Mouse (Mus musculus) left cerebral cortex, postnatal 4 days (tissue): ENCODE data around the gene Rnaseh2c. TPM values are rescaled to one million over a fixed set of nuclear protein-coding genes. Genes with fewer than 3 reads are reported as not detected.

ENCODE experiments used
- DNase-seq: peaks from one replicate; pipeline ENCODE4 v3.0.0-alpha.2; 2022
- intact Hi-C: fragments of 180-260 bp; cut with DNase I; formaldehyde crosslinking; loops from one replicate; pipeline ENCODE4 v1.15.1; 2025
- total RNA-seq, 2 experiments: library from RNA; stranded (reverse); gene quantifications; 2 replicates each; pipeline ENCODE4 v1.2.3; 2021

Rnaseh2c gene
- 10 to 100 TPM; 47.3 to 49.7 TPM for total RNA-seq

- peak; percentile 80 for DNase-seq
- intact Hi-C loops: no loop called here
These were observed at the start of gene Rnaseh2c for GRCm38 (mm10) chr19:5601752-5602541. Gene Rnaseh2c (plus strand): TSS chr19:5601873.

- intact Hi-C loops: no loop called here
- no peak for DNase-seq
These were observed 47.9 kb upstream of the Rnaseh2c start for GRCm38 (mm10) chr19:5553802-5554201.

- DNase-seq: no peak
These were observed 47.5 kb upstream of the Rnaseh2c start for GRCm38 (mm10) chr19:5554212-5554611.

DNA sequence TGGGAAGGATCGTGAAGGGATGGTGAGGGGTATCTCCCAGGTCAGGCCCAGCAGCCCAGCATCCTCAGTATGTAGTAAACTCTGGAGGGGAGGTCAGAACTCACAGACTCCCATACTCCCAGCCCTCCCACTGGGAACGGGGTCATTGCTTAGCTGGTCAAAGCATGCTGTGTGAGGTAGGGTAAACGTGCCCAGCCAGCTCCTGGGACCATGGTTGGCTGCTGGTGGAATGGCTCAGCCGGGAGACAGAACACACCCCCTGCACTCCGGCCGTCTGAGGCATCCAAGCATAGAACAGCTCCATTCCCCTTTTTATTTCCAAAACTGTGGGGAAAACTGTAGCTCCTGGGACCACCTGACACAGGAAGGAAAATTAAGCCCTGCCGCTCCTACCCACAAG, 43.5 kb upstream of the Rnaseh2c start:
- intact Hi-C loops: no loop called here
- DNase-seq: no peak

More at GRCm38 (mm10) chr19:5554212-5554611, 47.5 kb upstream of the Rnaseh2c start:
- intact Hi-C loops: no loop called here

DNA sequence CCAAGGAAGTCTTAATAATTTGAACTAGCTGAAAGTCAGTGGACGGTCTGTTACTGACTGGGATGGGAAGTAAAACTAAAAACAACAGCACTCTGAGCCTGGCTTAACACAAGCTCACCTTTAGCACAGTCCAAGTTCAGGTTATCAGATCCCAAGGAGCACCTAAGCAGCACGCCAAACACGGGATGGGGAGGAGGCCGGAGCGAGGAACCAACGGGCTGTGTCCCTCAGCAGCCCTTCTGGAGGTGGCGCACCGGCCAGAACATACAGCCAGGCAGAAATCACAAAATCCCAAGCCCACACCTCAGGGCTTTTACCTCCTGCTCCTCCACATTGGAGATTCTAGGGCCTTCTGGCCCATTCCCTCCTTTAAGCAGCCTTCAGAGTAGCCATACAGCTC, 42.9 kb upstream of the Rnaseh2c start:
- intact Hi-C loops: no loop called here
- DNase-seq: no peak

GRCm38 (mm10) chr19:5559229-5559628, 42.4 kb upstream of the Rnaseh2c start:
- no peak for DNase-seq
- intact Hi-C loops: no loop called here

DNA sequence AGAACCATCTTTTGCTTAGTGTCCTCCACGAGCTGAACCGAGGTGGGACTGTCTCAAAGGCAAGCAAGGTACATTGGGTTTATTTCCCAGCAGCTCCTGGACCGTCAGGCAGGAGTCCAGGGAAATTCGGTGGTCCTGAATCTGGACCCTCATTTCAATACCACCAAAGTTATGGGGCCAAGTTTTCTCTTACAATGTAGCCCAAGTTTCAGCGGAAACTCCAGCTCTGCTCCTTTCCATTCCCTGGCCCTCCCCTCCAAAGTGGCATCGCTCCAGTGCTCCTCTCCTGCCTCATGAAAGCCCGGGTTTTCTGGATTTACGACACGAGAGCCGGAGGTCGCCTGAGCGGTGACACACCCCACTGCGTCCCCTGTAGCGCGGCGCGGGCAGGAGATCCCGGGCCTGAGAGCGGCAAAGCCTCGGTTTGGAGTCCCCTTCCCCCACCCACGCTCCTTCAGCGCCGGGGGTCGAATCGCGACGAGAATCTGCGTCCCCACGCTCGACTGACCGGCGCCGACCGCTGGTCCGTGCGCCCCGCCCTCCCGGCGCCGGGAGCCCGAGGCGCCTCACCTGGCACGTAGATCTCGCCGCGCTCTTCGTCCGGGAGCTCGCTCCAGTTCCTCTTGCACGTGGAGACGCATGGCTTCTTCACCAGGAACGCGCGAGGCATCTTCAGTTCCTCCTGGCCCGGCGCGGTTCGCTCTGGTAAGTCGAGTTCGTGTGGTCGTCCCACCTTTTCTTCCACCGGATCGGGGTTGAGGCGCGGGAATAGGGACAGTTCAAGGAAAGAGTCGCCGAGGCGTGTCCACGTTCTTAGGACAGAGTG, 41.8 kb upstream of the Rnaseh2c start:
- no peak for DNase-seq
- intact Hi-C loops: no loop called here

GRCm38 (mm10) chr19:5560457-5561041, 41.1 kb upstream of the Rnaseh2c start, which contains the start of gene Ovol1:
Gene Ovol1 (minus strand): TSS chr19:5560646.
- intact Hi-C loops: no loop called here
- no peak for DNase-seq

GRCm38 (mm10) chr19:5561252-5561790, 40.4 kb upstream of the Rnaseh2c start:
- DNase-seq: no peak

GRCm38 (mm10) chr19:5561886-5562285, 39.8 kb upstream of the Rnaseh2c start:
- no peak for DNase-seq
- intact Hi-C loops: no loop called here

More at GRCm38 (mm10) chr19:5561252-5561790, 40.4 kb upstream of the Rnaseh2c start:
- intact Hi-C loops: no loop called here

- intact Hi-C loops: no loop called here
- DNase-seq: no peak
These were observed 38.9 kb upstream of the Rnaseh2c start for GRCm38 (mm10) chr19:5562776-5563175.

DNA sequence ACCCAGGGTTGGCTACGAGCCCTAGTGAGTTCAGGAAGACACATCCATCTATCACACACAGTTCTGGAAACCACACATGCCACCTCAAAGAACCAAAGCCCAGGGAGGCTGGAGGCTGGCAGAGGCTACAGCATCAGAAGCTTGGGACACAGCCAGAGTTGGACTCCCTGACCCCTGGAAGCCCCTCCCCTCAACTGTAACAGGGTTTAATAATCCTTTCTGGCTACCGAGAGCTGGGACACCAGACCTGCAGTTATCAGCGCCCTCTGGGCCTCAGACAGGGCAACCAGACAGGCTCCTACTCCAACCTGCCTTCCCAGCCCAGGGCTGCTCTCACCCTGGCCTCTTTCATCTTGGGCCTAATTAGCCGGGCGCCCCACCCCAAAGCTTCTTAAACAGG, 35.4 kb upstream of the Rnaseh2c start:
- DNase-seq: no peak
- intact Hi-C loops: loop anchor here (5.0 kb wide), 1 partner anchor 39 kb away; no protein-coding TSS in a partner anchor

DNA sequence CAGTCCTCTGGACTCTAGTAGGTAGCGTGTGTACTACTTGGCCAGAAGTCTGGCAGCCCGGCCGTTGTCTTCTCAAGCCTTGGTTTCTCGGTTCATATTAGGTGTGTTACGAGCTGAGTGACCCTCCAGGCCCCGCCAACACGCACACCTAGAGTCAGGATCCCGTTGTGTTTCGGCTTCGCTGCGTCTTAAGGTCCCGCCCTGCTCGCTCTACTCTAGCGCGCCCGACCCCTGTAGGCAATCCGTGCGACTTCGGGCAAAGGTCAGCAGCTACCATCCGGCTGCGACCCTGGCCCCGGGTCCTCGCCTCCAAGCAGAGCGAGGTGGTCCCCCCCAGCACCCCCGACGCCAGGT, 34.5 kb upstream of the Rnaseh2c start:
- no peak for DNase-seq
- intact Hi-C loops: loop anchor here (5.0 kb wide), 1 partner anchor 40 kb away; no protein-coding TSS in a partner anchor

DNA sequence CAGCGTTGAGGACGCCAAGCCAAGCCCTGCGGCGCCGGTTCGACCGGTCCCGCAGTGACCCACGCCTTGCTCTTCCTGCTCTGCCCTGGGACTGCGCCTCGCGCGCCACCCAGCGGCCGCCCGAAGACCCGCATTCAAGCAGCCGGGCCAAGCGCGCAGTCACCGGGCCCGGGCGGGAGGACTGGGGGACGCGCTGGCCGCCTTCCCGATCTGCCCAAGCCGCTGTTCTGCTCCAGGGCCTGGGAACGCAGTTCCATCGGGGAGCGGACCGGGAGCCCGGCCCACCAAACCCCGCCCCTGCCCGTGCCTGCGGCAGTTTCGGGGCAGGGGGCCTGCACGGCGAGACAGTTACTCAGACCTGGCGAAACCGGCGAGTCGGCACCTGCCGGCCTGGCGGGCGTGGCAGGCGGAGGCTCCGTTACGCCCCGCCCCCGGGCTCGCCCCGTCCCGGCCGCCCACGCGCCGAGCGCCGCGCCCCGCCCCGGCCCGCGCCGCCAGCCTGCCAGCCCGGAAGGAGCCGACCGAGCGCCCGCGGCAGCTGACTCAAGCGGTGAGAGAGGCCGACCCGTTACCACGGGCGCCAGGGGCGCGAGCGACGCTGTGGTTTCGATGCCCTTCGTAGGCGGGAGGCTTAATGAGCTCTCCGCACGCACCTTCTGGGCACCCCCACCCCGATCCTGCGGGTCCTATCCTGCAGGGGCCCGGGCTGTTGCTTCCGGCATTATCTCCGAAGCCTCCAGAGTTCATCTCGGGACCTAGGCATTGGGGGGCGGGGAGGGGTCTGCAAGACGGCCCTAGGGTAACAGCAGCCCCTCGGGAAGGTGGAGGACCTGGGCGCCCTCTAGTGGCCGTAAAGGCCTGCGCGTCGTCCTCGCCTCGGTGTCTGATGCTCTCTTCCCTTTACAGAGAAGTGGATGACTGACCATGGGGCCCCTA, 33.9 kb upstream of the Rnaseh2c start, which contains the start of gene Ap5b1:
Ap5b1 (plus strand) TSS at position 492 of the 936 bp plus-strand sequence.
- peak; percentile 93 for DNase-seq
- intact Hi-C loops: loop anchor here (5.0 kb wide), 1 partner anchor 41 kb away; no protein-coding TSS in a partner anchor

GRCm38 (mm10) chr19:5568470-5569140, 33.1 kb upstream of the Rnaseh2c start:
- intact Hi-C loops: loop anchor here (5.0 kb wide), 1 partner anchor 41 kb away; no protein-coding TSS in a partner anchor
- DNase-seq: peak; percentile 85

DNA sequence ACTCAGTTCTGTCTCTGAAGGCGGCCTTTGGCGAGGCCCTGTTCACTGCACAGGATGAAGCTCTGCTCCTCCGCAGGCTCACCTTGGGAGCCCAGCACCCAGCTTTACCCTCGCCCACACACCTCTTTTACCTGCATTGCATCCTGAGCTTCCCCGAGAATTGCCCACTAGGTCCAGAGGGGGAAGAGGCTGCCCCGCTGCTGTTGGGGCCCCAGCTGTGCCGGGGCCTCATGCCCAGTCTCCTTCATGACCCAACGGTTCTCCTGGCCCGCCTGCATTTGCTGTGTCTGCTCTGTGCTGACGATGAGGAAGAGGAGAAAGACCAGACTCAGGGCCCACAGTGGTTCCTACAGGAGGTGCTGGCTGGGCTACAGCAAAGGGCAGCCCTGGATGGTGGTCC, 32.2 kb upstream of the Rnaseh2c start:
- no peak for DNase-seq
- intact Hi-C loops: loop anchor here (5.0 kb wide), 1 partner anchor 42 kb away; no protein-coding TSS in a partner anchor

GRCm38 (mm10) chr19:5570353-5571246, 31.1 kb upstream of the Rnaseh2c start:
- DNase-seq: no peak

DNA sequence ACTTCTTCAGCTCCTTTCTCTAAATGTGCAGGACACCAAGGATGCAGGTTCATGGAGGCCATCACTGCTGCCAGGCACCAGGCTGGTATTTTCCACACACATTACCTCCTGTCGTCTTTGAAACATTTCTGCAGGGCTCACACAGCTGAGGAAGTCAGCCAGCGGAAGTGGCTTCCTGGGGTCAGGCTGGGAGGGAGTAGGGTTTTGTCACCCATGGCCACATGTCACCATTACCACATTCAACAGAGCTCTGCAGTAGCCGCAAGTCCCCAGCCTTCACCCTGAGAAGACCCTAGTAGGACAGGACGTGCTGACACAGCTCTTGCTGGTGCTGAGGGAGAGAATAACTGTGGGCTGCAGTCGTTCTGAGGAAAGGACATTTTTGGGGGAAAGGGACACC, 29.8 kb upstream of the Rnaseh2c start:
- DNase-seq: no peak
- intact Hi-C loops: no loop called here

More at GRCm38 (mm10) chr19:5570353-5571246, 31.1 kb upstream of the Rnaseh2c start:
- intact Hi-C loops: no loop called here
